Mouse (Mus musculus) testis, adult 2 months (tissue): Measurements from ENCODE around the gene Cyp2f2.

ENCODE experiments used
- CTCF ChIP-seq: fragments of 200-500 bp; IDR thresholded peaks from 2 replicates; pipeline ENCODE4 v1.5.1; 2012; ENCODE audit warnings: low read depth, mild to moderate bottlenecking, inconsistent platforms, low read length, moderate library complexity; ENCODE audit not compliant: control insufficient read depth, insufficient read depth, insufficient replicate concordance
- POLR2A ChIP-seq: fragments of 200-500 bp; IDR thresholded peaks from 2 replicates; pipeline ENCODE4 v1.6.1; 2012; ENCODE audit warnings: low read depth, mild to moderate bottlenecking, inconsistent platforms, low read length, moderate library complexity; ENCODE audit not compliant: control insufficient read depth

DNA sequence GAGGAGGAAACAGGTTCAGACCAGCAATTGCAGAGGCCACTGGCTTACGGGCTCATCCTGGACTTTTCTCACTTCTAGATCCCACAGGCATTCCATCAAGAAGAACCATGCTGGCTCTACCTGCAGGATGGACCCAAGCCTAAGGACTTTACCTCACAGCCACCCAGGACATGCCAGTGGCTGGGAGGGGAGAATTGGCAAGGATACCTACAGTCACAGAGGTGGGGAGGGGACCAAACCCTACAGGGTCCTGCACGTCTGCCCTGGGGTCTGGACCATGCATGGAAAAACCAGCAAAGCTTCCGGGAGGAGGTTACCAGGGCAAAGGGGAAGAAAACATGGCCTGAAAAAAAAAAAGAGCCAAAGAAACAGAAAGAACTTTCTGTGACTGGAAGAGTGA is 51.3 kb downstream of the Cyp2f2 start:
- TF ChIP-seq POLR2A (no peak), CTCF (no peak)
